ENCODE assay signal across 18 mouse cellular contexts in the genomic region with DNA sequence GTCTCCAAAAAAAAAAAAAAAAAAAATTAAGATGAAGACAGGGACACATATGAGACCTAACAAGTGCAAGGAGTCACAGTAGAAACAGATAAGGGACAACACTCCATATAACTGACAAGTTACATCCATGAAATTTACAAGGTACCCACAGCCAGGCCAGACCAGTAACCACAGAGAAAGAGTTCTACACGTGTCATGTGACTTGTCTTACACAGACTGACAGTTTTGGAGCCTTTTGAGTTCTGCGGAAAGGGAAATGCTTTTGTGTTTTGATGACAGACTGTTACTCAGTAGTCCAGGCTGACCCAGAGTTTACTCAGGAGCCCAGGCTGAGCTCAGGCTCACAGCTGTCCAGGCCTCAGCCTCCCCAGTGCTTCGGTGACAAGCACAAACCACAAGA. TPM values are rescaled to one million over a fixed set of nuclear protein-coding genes. Genes with fewer than 3 reads are reported as not detected.
DNase-seq lines count a peak whose midpoint lies in the region; ATAC-seq and TF ChIP-seq lines count a peak whose summit lies in the region.
"Had no signal": no experiment of that assay in that cellular context is flagged by ENCODE, and none has a peak within 500 bp of the region (broad histone marks: within the 10 kb centered on the region; RNA-seq: fewer than 3 reads in every experiment).

No protein-coding gene starts in this region.

- peaks cover 27% of the 10 kb centered on the region for H3K4me1 ChIP-seq in midbrain, embryonic 11.5 days (ENCODE audit: control insufficient read depth, insufficient read depth, low read length)
- H3K4me1 ChIP-seq in midbrain, embryonic 10.5 days, result peaks cover 45% of the 10 kb centered on the region
- H3K4me1 ChIP-seq in limb, embryonic 10.5 days, result peaks cover 44% of the 10 kb centered on the region
- peaks cover 41% of the 10 kb centered on the region for H3K4me1 ChIP-seq in hindbrain, embryonic 10.5 days (replicated peaks)

- ATAC-seq in midbrain, embryonic 11.5 days (ENCODE audit: low FRiP score), result no peak
- ATAC-seq: Patski had no signal

- no peaks in the 10 kb centered on the region for H3K79me2 ChIP-seq in C2C12 (ENCODE audit: control insufficient read depth, insufficient read depth)

- no peaks in the 10 kb centered on the region for H3K36me3 ChIP-seq in midbrain, embryonic 11.5 days (ENCODE audit: control insufficient read depth, insufficient read depth, low read length)
- H3K36me3 ChIP-seq in midbrain, embryonic 10.5 days, result no peaks in the 10 kb centered on the region
- no peaks in the 10 kb centered on the region for H3K36me3 ChIP-seq in C2C12 (ENCODE audit: control insufficient read depth, insufficient read depth)
- peaks cover 3% of the 10 kb centered on the region for H3K36me3 ChIP-seq in limb, embryonic 10.5 days
- H3K36me3 ChIP-seq in hindbrain, embryonic 10.5 days, result no peaks in the 10 kb centered on the region
- H3K36me3 ChIP-seq: embryonic facial prominence, embryonic 12.5 days; forebrain, embryonic 12.5 days had no signal

- no peaks in the 10 kb centered on the region for H3K79me3 ChIP-seq in C2C12 (ENCODE audit: low read depth)

- H3K9me3 ChIP-seq in midbrain, embryonic 11.5 days (ENCODE audit: control insufficient read depth, low read length), result no peaks in the 10 kb centered on the region
- H3K9me3 ChIP-seq in midbrain, embryonic 10.5 days (replicated peaks), result no peaks in the 10 kb centered on the region
- H3K9me3 ChIP-seq in limb, embryonic 10.5 days (replicated peaks), result no peaks in the 10 kb centered on the region
- H3K9me3 ChIP-seq in hindbrain, embryonic 10.5 days, result no peaks in the 10 kb centered on the region
- H3K9me3 ChIP-seq: embryonic facial prominence, embryonic 10.5 days; embryonic facial prominence, embryonic 12.5 days; forebrain, embryonic 12.5 days had no signal

- WGBS in midbrain, embryonic 11.5 days, result 68% methylated on average over 3 of the region's 3 CpGs
- WGBS in midbrain, embryonic 10.5 days, result 77% methylated on average over 3 of the region's 3 CpGs
- whole genome bisulfite sequencing in limb, embryonic 10.5 days, result 69% methylated on average over 3 of the region's 3 CpGs
- WGBS in hindbrain, embryonic 10.5 days, result 72% methylated on average over 3 of the region's 3 CpGs

- no peak for TF ChIP-seq CTCF in C2C12 (IDR thresholded peaks at IDR 0.05; ENCODE audit: control insufficient read depth, insufficient read depth, insufficient read length)

- no peak overlapping the region for H3K27ac ChIP-seq in midbrain, embryonic 11.5 days (ENCODE audit: low read depth, low read length)
- H3K27ac ChIP-seq in midbrain, embryonic 10.5 days (replicated peaks), result no peak overlapping the region
- no peak overlapping the region for H3K27ac ChIP-seq in limb, embryonic 10.5 days
- no peak overlapping the region for H3K27ac ChIP-seq in hindbrain, embryonic 10.5 days
- H3K27ac ChIP-seq: embryonic facial prominence, embryonic 12.5 days; forebrain, embryonic 12.5 days had no signal

- H3K4me3 ChIP-seq in midbrain, embryonic 11.5 days (ENCODE audit: low read depth, low read length), result no peak overlapping the region
- no peak overlapping the region for H3K4me3 ChIP-seq in midbrain, embryonic 10.5 days
- no peak overlapping the region for H3K4me3 ChIP-seq in C2C12 (ENCODE audit: insufficient read depth, poor library complexity, severe bottlenecking)
- no peak overlapping the region for H3K4me3 ChIP-seq in limb, embryonic 10.5 days
- no peak overlapping the region for H3K4me3 ChIP-seq in hindbrain, embryonic 10.5 days

- no peak overlapping the region for H3K9ac ChIP-seq in midbrain, embryonic 11.5 days (ENCODE audit: low read length)
- H3K9ac ChIP-seq: embryonic facial prominence, embryonic 12.5 days; forebrain, embryonic 12.5 days; forebrain, postnatal 0 days had no signal

- no peaks in the 10 kb centered on the region; the same call in 1 of the 2 replicates for H3K27me3 ChIP-seq in midbrain, embryonic 11.5 days (ENCODE audit: control insufficient read depth, insufficient read depth, low read length)
- H3K27me3 ChIP-seq in midbrain, embryonic 10.5 days (ENCODE audit: low read depth, poor library complexity, severe bottlenecking), result peaks cover 36% of the 10 kb centered on the region
- H3K27me3 ChIP-seq in C2C12 (ENCODE audit: control insufficient read depth, insufficient read depth, insufficient read length), result no peaks in the 10 kb centered on the region
- H3K27me3 ChIP-seq in limb, embryonic 10.5 days (ENCODE audit: low read depth, poor library complexity, severe bottlenecking), result peaks cover 13% of the 10 kb centered on the region
- H3K27me3 ChIP-seq in hindbrain, embryonic 10.5 days (ENCODE audit: insufficient read depth, poor library complexity, severe bottlenecking), result peaks cover 33% of the 10 kb centered on the region
- H3K27me3 ChIP-seq: embryonic facial prominence, embryonic 12.5 days had no signal

- no peak overlapping the region for H3ac ChIP-seq in C2C12 (ENCODE audit: control insufficient read depth, insufficient read length, low read depth)

- H3K4me2 ChIP-seq in midbrain, embryonic 11.5 days, result no peak overlapping the region

- peak; percentile 64 for DNase-seq in midbrain, embryonic 11.5 days (ENCODE audit: low spot score, missing footprints)
- no peak for DNase-seq in midbrain, embryonic 10.5 days (ENCODE audit: low spot score)
- peak; percentile 26 for DNase-seq in limb, embryonic 10.5 days (ENCODE audit: low spot score)
- DNase-seq in naive thymus-derived CD4-positive, alpha-beta T cell, adult 2 months (ENCODE audit: low read depth), result peak; percentile 57
- DNase-seq in frontal cortex, postnatal 25 days (ENCODE audit: low spot score in 2 of 2), result no peak
- DNase-seq in hindbrain, embryonic 10.5 days (ENCODE audit: low spot score), result no peak
- DNase-seq in thymus, postnatal 4 days, result no peak

TF ChIP-seq in C2C12, 6 proteins besides CTCF, POLR2A, EP300 and RAD21:
- TF ChIP-seq USF1 (IDR thresholded peaks at IDR 0.05; ENCODE audit: low read depth), result peak; percentile 26
- no peak for TF ChIP-seq CEBPB (IDR thresholded peaks at IDR 0.05; ENCODE audit: low read depth)
- no peak for TF ChIP-seq FOSL1 (IDR thresholded peaks at IDR 0.05; ENCODE audit: insufficient read depth, low read length, poor library complexity, severe bottlenecking)

RNA-seq across cellular contexts. Expression of a gene that starts 1.3 kb away (rescaled TPM):
- 3.1 and 4.1 TPM in 2 replicates for polyA plus RNA-seq in midbrain, embryonic 11.5 days (2014; fragmentation: Nextera tagmentation; extraction: Ambion mirVana)
- polyA plus RNA-seq in midbrain, embryonic 10.5 days (2016; fragmentation: Nextera tagmentation; extraction: Ambion mirVana), result 7.8 and 11.0 TPM in 2 replicates
- polyA plus RNA-seq in C2C12 (2012; fragmentation: generic; extraction: Trizol), result 1.6 TPM
- 10.9 and 11.7 TPM in 2 replicates for polyA plus RNA-seq in limb, embryonic 10.5 days (2016; fragmentation: Nextera tagmentation; extraction: Ambion mirVana)
- polyA plus RNA-seq in hindbrain, embryonic 10.5 days (2016; fragmentation: Nextera tagmentation; extraction: Ambion mirVana), result 7.1 and 7.3 TPM in 2 replicates

RNA-seq across cellular contexts. Expression of a gene that starts 11.2 kb away (rescaled TPM):
- not detected in 2 replicates for polyA plus RNA-seq in midbrain, embryonic 11.5 days (2014; fragmentation: Nextera tagmentation; extraction: Ambion mirVana)
- polyA plus RNA-seq in midbrain, embryonic 10.5 days (2016; fragmentation: Nextera tagmentation; extraction: Ambion mirVana), result 0.02 TPM in 1 of 2 replicates, not detected in the other
- not detected for polyA plus RNA-seq in C2C12 (2012; fragmentation: generic; extraction: Trizol)
- polyA plus RNA-seq in limb, embryonic 10.5 days (2016; fragmentation: Nextera tagmentation; extraction: Ambion mirVana), result 0.13 TPM in 1 of 2 replicates, not detected in the other
- polyA plus RNA-seq in hindbrain, embryonic 10.5 days (2016; fragmentation: Nextera tagmentation; extraction: Ambion mirVana), result not detected in 2 replicates
- polyA plus RNA-seq: cerebellum, adult 2 months; embryonic facial prominence, embryonic 10.5 days; embryonic facial prominence, embryonic 14.5 days; forebrain, embryonic 12.5 days; forebrain, embryonic 14.5 days; forebrain, postnatal 0 days had no signal

RNA-seq across cellular contexts. Expression of a gene that starts 21.3 kb away (rescaled TPM):
- 1.1 and 1.4 TPM in 2 replicates for polyA plus RNA-seq in midbrain, embryonic 11.5 days (2014; fragmentation: Nextera tagmentation; extraction: Ambion mirVana)
- 1.1 and 1.3 TPM in 2 replicates for polyA plus RNA-seq in midbrain, embryonic 10.5 days (2016; fragmentation: Nextera tagmentation; extraction: Ambion mirVana)
- 0.78 TPM for polyA plus RNA-seq in C2C12 (2012; fragmentation: generic; extraction: Trizol)
- 5.5 and 5.9 TPM in 2 replicates for polyA plus RNA-seq in limb, embryonic 10.5 days (2016; fragmentation: Nextera tagmentation; extraction: Ambion mirVana)
- polyA plus RNA-seq in hindbrain, embryonic 10.5 days (2016; fragmentation: Nextera tagmentation; extraction: Ambion mirVana), result 1.8 and 2.5 TPM in 2 replicates
- polyA plus RNA-seq: Patski had no signal

RNA-seq across cellular contexts. Expression of a gene that starts 27.2 kb away (rescaled TPM):
- polyA plus RNA-seq in midbrain, embryonic 11.5 days (2014; fragmentation: Nextera tagmentation; extraction: Ambion mirVana), result not detected in 2 replicates
- not detected in 2 replicates for polyA plus RNA-seq in midbrain, embryonic 10.5 days (2016; fragmentation: Nextera tagmentation; extraction: Ambion mirVana)
- not detected for polyA plus RNA-seq in C2C12 (2012; fragmentation: generic; extraction: Trizol)
- polyA plus RNA-seq in limb, embryonic 10.5 days (2016; fragmentation: Nextera tagmentation; extraction: Ambion mirVana), result 0.10 and 0.23 TPM in 2 replicates
- 0.13 TPM in 1 of 2 replicates, not detected in the other for polyA plus RNA-seq in hindbrain, embryonic 10.5 days (2016; fragmentation: Nextera tagmentation; extraction: Ambion mirVana)
- polyA plus RNA-seq: activated CD4-positive, CD25-positive, alpha-beta regulatory T cell, adult 4 months; cerebellum, adult 2 months; cortical plate, adult 2 months; embryonic facial prominence, embryonic 14.5 days; forebrain, embryonic 12.5 days; forebrain, embryonic 14.5 days; forebrain, postnatal 0 days; Patski had no signal

RNA-seq across cellular contexts. Expression of a gene that starts 31.4 kb away (rescaled TPM):
- 185 and 187 TPM in 2 replicates for polyA plus RNA-seq in midbrain, embryonic 11.5 days (2014; fragmentation: Nextera tagmentation; extraction: Ambion mirVana)
- polyA plus RNA-seq in midbrain, embryonic 10.5 days (2016; fragmentation: Nextera tagmentation; extraction: Ambion mirVana), result 180 and 187 TPM in 2 replicates
- polyA plus RNA-seq in C2C12 (2012; fragmentation: generic; extraction: Trizol), result 155 TPM
- polyA plus RNA-seq in limb, embryonic 10.5 days (2016; fragmentation: Nextera tagmentation; extraction: Ambion mirVana), result 170 and 205 TPM in 2 replicates
- polyA plus RNA-seq in hindbrain, embryonic 10.5 days (2016; fragmentation: Nextera tagmentation; extraction: Ambion mirVana), result 171 and 174 TPM in 2 replicates

Comparison
In these comparisons a context has a peak if more than half of its experiments do, and no peak if none do; other contexts are left out.
1. DNase-seq: peak in midbrain, embryonic 11.5 days (single experiment), limb, embryonic 10.5 days (single experiment) and naive thymus-derived CD4-positive, alpha-beta T cell, adult 2 months (single experiment); none in midbrain, embryonic 10.5 days (single experiment), frontal cortex, postnatal 25 days (0 of 2), hindbrain, embryonic 10.5 days (single experiment) and thymus, postnatal 4 days (single experiment).